Mouse (Mus musculus) forebrain, embryonic 12.5 days (tissue): Measurements from ENCODE around the gene Rgs8. TPM values are rescaled to one million over a fixed set of nuclear protein-coding genes. Genes with fewer than 3 reads are reported as not detected.
A peak's percentile ranks its signal among the peaks of the same experiment; 100 is the strongest.

Experiments used
- ATAC-seq: fragments of 200-750 bp; cut with Nextera tagmentation; 2 replicates; pipeline ENCODE4 v1.8.0; 2017; ENCODE audit warnings: moderate TSS enrichment; ENCODE audit not compliant: low FRiP score
- H3K27ac ChIP-seq: fragments of 300-500 bp; sonication (generic); 2 replicates; pipeline ENCODE4 v1.5.1; 2016; ENCODE audit warnings: mild to moderate bottlenecking
- H3K27me3 ChIP-seq: fragments of 300-500 bp; sonication (generic); 2 replicates; pipeline ENCODE4 v1.6.1; 2016; ENCODE audit warnings: mild to moderate bottlenecking
- H3K36me3 ChIP-seq: fragments of 300-500 bp; sonication (generic); replicated peaks from 2 replicates; pipeline ENCODE4 v1.6.1; 2016; ENCODE audit warnings: mild to moderate bottlenecking
- H3K4me1 ChIP-seq: fragments of 300-500 bp; sonication (generic); 2 replicates; pipeline ENCODE4 v1.6.1; 2016
- H3K4me2 ChIP-seq: fragments of 300-500 bp; sonication (generic); 2 replicates; pipeline ENCODE4 v1.6.1; 2016; ENCODE audit warnings: mild to moderate bottlenecking, moderate library complexity
- H3K4me3 ChIP-seq: fragments of 300-500 bp; sonication (generic); replicated peaks from 2 replicates; pipeline ENCODE4 v1.5.1; 2016; ENCODE audit warnings: mild to moderate bottlenecking
- H3K9ac ChIP-seq: fragments of 300-500 bp; sonication (generic); 2 replicates; pipeline ENCODE4 v1.6.1; 2016; ENCODE audit warnings: mild to moderate bottlenecking
- H3K9me3 ChIP-seq: fragments of 300-500 bp; sonication (generic); 2 replicates; pipeline ENCODE4 v1.6.1; 2016
- WGBS: fragments of 180-500 bp; shearing (Covaris S2); methylation state at CpG from one replicate; pipeline ENCODE4 v1.1.7; 2016; 5-methylcytosine and 5-hydroxymethylcytosine counted together
- polyA plus RNA-seq: library from polyadenylated mRNA; unstranded; fragments of >200 nt; fragmentation: Nextera tagmentation; extraction: Ambion mirVana; gene quantifications from 2 replicates; pipeline ENCODE4 v1.2.1, GENCODE M21; 2016

Gene Rgs8
- polyA plus RNA-seq, 1 experiment from 2014 or later: 24.3 TPM

DNA sequence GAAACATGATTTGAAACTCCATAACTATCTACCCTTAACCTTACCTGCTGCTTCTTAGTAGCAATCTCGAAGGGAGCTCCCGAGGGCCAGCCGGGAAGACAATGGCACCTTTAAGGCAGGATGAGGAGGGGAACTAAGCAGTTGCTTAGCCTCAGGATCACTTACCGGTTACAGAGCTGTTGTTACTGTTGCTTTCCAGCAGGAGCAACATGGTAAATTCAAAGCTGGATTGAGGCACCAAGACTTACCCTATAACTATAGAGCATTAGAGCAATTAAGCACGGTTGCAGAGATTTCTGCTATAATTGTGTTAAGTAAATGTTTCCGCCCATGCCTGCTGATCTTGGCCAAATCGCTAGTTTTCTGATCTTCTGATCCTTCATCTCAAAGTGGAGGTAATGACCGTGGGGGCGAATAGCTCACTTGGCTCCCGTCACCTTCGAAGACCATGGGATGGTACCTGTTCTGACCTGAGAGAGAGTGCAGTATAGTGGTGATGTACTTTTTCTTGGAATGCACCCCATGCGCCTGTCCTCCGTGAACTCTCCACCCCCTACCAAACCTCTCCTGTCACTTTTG, 86.7 kb downstream of the Rgs8 start:
- Histone ChIP-seq H3K27ac (no peak overlapping the region), H3K4me3 (peak overlapping the region; percentile 50), H3K9ac (peak overlapping the region; percentile 60; the same call in 1 of the 2 replicates), H3K4me2 (peak overlapping the region; percentile 74), H3K9me3 (no peaks in the 10 kb centered on the region), H3K27me3 (peaks cover 35% of the 10 kb centered on the region), H3K4me1 (peaks cover 64% of the 10 kb centered on the region), H3K36me3 (peaks cover 16% of the 10 kb centered on the region)
- WGBS: 19% methylated on average over 13 of the region's 13 CpGs
- 0 out of 2 replicates have a peak, but pooled peaks have one; percentile 25 for ATAC-seq

DNA sequence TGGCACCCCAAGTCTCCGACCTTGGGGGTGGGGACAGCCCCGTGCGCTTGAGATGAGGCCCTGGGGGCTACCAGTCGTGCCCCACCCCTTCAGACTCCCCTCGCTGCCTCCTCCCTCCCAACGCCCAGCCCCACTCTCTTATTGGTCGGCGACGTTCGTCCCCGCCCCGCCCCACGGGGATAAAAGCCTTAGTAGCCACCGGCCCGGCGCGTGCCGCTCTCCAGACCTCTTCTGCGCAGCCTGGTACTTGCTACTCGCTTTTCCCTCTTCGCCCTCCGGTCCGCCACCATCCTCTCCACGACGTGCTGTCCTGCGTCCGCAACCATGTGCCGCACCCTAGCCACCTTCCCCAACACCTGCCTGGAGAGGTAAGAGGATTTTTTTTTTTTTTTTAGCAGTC, 87.3 kb downstream of the Rgs8 start, which contains the start of gene Rgs16:
Gene Rgs16 (plus strand): TSS at position 205 of the 400 bp plus-strand sequence.
- H3K27ac ChIP-seq: no peak within 1 kb of the TSS
- H3K4me1 ChIP-seq: peaks cover 71% of the 10 kb centered on the region
- under 1% methylated on average over 21 of the region's 28 CpGs for WGBS
- no peaks in the 10 kb centered on the region for H3K9me3 ChIP-seq
- H3K9ac ChIP-seq: peak within 1 kb of the TSS; percentile 60
- peak within 1 kb of the TSS; percentile 74 for H3K4me2 ChIP-seq
- ATAC-seq: peak; percentile 81
- H3K27me3 ChIP-seq: peaks cover 35% of the 10 kb centered on the region
- H3K4me3 ChIP-seq: peak within 1 kb of the TSS; percentile 50
- peaks cover 18% of the 10 kb centered on the region for H3K36me3 ChIP-seq

- peak overlapping the region; percentile 50 for H3K4me3 ChIP-seq
- peak overlapping the region; percentile 74 for H3K4me2 ChIP-seq
- no peaks in the 10 kb centered on the region for H3K9me3 ChIP-seq
- peaks cover 35% of the 10 kb centered on the region for H3K27me3 ChIP-seq
- 18% methylated on average over 12 of the region's 12 CpGs for WGBS
- peak overlapping the region; percentile 60 for H3K9ac ChIP-seq
- ATAC-seq: no peak
- peaks cover 18% of the 10 kb centered on the region for H3K36me3 ChIP-seq
- H3K4me1 ChIP-seq: peaks cover 71% of the 10 kb centered on the region
- H3K27ac ChIP-seq: no peak overlapping the region
Observed at GRCm38 (mm10) chr1:153740775-153741400, 88.1 kb downstream of the Rgs8 start.

DNA sequence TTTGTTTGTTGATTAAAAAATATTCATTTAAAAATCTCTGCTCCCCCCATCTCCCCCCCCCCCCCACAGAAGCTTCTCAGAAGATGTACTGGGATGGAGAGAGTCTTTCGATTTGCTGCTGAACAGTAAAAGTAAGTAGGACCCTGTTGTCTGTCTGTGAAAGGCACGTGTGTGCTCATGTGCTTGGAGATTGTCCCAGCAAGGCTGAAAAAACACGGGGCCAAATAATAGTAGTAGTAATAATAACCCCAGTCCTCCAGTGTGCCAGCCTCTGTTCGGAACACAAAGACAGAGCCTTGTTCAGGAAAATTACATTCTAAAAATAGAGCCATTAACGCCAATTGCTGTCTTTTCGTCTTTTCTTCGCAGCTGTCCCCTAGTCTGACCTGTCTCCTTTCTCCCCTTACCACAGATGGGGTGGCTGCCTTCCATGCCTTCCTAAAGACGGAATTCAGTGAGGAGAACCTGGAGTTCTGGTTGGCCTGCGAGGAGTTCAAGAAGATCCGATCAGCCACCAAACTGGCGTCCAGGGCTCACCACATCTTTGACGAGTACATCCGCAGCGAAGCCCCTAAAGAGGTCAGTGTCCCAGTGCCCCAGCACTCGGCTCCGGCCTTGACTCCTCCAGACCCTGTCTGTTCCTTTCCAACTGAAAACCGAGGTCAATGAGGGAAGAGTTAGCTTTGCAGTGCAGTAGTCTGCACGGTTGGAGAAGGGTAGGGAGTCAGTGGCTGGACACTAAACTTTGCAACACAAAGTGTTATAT, 88.9 kb downstream of the Rgs8 start:
- peaks cover 76% of the 10 kb centered on the region for H3K4me1 ChIP-seq
- WGBS: 56% methylated on average over 18 of the region's 18 CpGs
- H3K27ac ChIP-seq: peak overlapping the region; percentile 54; the same call in 1 of the 2 replicates

DNA sequence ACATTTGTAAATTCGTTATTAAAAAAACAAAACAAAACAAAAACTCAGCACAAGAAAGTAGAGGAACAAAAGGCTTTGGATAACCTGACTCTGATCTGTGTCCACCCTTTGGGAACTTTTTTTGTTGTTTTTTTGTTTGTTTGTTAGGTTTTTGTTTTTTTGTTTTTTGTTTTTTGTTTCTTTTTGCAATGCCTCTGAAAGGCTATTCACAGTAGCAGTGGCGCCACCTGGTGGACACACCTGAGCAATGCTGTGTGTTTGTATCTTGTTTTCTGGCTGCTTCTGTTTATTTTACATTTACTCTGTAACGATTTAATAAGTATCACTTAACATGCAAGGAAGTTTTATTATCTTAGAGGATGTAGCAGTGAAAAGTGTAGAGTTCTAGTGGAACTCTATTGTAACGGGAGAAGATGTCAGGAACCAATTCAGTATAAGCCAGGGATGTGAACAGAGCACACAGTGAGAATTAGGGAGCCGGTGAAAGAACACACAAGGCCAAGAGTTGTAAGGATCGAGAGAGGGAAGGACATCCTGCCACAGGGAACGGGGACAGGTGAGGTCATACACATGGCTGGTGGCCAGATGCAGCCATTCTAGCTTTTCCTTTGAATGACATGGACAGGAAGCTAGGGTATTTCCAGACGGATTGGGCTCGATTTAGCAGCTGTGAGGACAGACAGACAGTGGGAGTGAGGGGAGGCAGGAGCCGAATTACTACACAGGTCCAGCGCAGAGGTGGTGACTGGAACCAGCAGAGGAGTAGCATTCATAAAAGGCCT, 89.7 kb downstream of the Rgs8 start:
- H3K27ac ChIP-seq: no peak overlapping the region
- peak overlapping the region; percentile 50 for H3K4me3 ChIP-seq
- H3K9me3 ChIP-seq: no peaks in the 10 kb centered on the region
- H3K9ac ChIP-seq: peak overlapping the region; percentile 36; the same call in 1 of the 2 replicates
- H3K4me2 ChIP-seq: peak overlapping the region; percentile 74
- H3K36me3 ChIP-seq: peaks cover 18% of the 10 kb centered on the region
- peaks cover 34% of the 10 kb centered on the region for H3K27me3 ChIP-seq
- no peak for ATAC-seq
- 70% methylated on average over 11 of the region's 11 CpGs for WGBS
- peaks cover 67% of the 10 kb centered on the region for H3K4me1 ChIP-seq

More for the DNA sequence above, 88.9 kb downstream of the Rgs8 start:
- Histone ChIP-seq H3K36me3 (peaks cover 18% of the 10 kb centered on the region), H3K4me3 (peak overlapping the region; percentile 50), H3K9me3 (no peaks in the 10 kb centered on the region), H3K9ac (peak overlapping the region; percentile 60; the same call in 1 of the 2 replicates), H3K4me2 (peak overlapping the region; percentile 74), H3K27me3 (peaks cover 35% of the 10 kb centered on the region)
- 0 out of 2 replicates have a peak, but pooled peaks have one; percentile 5 for ATAC-seq

DNA sequence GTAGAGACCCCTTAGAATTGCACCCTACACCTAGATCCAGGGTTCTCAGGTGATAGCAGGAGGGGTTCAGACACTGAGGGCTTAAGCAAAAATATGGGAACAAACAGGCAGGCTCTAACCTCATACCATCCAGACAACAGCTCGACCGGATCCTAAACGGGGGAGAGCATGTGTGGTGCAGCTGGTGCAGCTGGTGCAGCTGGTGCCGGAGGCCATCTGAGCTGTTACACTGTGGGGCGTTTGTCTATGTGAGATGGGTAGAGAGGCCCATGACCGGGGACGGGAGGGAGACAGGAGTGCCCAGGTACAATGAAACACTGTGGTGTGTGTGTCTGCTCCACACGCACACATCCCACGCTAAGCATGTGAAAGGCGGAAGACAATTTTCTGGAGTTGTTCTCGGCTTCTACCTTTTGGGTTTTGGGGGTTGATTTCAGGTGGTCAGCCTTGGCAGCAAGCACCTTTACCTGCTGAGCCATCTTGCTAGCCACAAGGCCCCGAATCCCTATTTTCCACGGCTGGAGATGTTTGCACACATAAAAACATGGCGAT, 93.4 kb downstream of the Rgs8 start:
- 71% methylated on average over 14 of the region's 14 CpGs for WGBS
- peaks cover 68% of the 10 kb centered on the region for H3K4me1 ChIP-seq
- peak overlapping the region; percentile 33; the same call in 1 of the 2 replicates for H3K27ac ChIP-seq

GRCm38 (mm10) chr1:153746728-153747127, 93.9 kb downstream of the Rgs8 start:
- Histone ChIP-seq H3K27me3 (no peaks in the 10 kb centered on the region), H3K27ac (no peak overlapping the region), H3K9ac (no peak overlapping the region), H3K9me3 (no peaks in the 10 kb centered on the region), H3K4me1 (peaks cover 64% of the 10 kb centered on the region), H3K36me3 (peaks cover 18% of the 10 kb centered on the region), H3K4me3 (no peak overlapping the region), H3K4me2 (no peak overlapping the region)
- WGBS: 2% methylated on average over 12 of the region's 12 CpGs
- ATAC-seq: 0 out of 2 replicates have a peak, but pooled peaks have one; percentile 5

More for the DNA sequence above, 93.4 kb downstream of the Rgs8 start:
- Histone ChIP-seq H3K9ac (no peak overlapping the region), H3K4me2 (no peak overlapping the region), H3K9me3 (no peaks in the 10 kb centered on the region), H3K4me3 (no peak overlapping the region), H3K27me3 (peaks cover 4% of the 10 kb centered on the region; the same call in 1 of the 2 replicates), H3K36me3 (peaks cover 18% of the 10 kb centered on the region)
- ATAC-seq: peak; percentile 42

DNA sequence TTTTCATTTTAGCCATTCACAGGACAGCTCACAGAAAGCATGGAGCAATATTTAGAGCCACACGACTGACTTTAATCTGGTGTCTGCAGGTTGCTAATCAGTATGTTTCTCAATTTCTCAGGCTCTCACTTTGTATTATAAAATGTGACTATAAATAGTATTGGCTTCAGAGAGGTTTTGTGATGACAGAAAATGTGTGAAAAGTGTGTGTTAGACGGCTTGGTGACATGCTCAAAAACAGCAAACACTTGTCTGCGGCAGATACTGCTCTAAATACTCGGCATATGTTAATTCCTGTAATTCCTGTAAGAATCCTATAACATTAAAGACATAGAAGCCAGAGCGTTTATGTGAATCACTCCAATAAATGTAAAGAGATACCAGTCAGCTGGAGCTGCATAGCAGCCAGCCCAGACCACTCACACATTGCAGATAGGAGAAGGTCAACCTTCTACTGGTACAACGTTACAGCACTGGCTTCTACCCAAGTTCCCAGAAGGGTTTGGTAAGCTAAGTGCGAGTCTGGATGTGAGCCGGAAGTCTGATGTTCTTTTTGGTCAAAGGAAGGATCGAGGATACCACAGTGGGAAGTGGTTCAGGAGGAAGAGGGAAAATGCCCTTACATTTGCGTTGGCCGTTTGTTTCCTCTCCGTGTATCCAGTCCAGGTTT, 95.2 kb downstream of the Rgs8 start:
- Histone ChIP-seq H3K27ac (no peak overlapping the region), H3K4me2 (no peak overlapping the region), H3K9ac (no peak overlapping the region), H3K27me3 (no peaks in the 10 kb centered on the region), H3K36me3 (peaks cover 16% of the 10 kb centered on the region), H3K4me3 (no peak overlapping the region), H3K4me1 (peaks cover 65% of the 10 kb centered on the region), H3K9me3 (no peaks in the 10 kb centered on the region)
- ATAC-seq: no peak
- WGBS: 79% methylated on average over 12 of the region's 12 CpGs

GRCm38 (mm10) chr1:153748549-153748948, 95.7 kb downstream of the Rgs8 start:
- Histone ChIP-seq H3K9ac (peak overlapping the region; percentile 70; the same call in 1 of the 2 replicates), H3K4me3 (no peak overlapping the region), H3K27ac (no peak overlapping the region), H3K9me3 (no peaks in the 10 kb centered on the region), H3K27me3 (no peaks in the 10 kb centered on the region), H3K4me1 (peaks cover 59% of the 10 kb centered on the region), H3K36me3 (peaks cover 11% of the 10 kb centered on the region), H3K4me2 (peak overlapping the region; percentile 54; the same call in 1 of the 2 replicates)
- 6% methylated on average over 1 of the region's 1 CpGs for WGBS
- peak; percentile 21; the same call in 1 of the 2 replicates for ATAC-seq

DNA sequence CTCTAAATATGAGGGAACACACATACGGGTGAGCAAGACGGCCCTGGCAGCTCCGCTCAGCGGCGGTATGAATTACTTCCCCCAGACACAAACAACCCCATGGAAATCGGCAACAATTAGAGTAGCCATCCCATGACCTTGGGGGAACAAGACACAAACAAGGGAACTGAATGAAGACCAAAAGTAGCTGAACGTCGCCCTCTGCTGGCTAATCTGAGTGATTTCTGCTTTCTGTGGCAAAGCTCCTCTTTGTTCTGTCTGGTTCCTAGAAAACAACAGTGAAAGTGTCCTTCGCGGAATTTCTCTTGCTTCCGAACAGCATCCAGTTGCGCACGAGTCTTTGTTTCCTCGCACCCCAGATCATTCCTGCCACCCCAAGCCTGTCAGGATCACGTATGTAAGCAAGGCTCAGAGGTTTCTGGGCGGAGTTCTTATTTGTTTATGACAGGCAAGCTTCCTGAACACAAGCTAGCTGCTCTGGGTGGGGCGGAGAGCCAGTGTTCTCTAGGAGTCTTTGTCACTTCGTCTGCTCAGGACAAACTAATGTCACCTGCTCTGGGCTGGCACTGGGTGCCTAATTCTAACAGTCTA, 96.5 kb downstream of the Rgs8 start, which contains the start of gene Rnasel:
Gene Rnasel (plus strand): TSS at position 216 of the 591 bp plus-strand sequence.
- Histone ChIP-seq H3K4me3 (peak within 1 kb of the TSS; percentile 40), H3K4me1 (peaks cover 52% of the 10 kb centered on the region), H3K27me3 (no peaks in the 10 kb centered on the region), H3K4me2 (peak within 1 kb of the TSS; percentile 54), H3K9ac (peak within 1 kb of the TSS; percentile 70), H3K27ac (peak within 1 kb of the TSS; percentile 77), H3K36me3 (peaks cover 5% of the 10 kb centered on the region; the same call in 1 of the 2 replicates), H3K9me3 (no peaks in the 10 kb centered on the region)
- WGBS: 2% methylated on average over 18 of the region's 18 CpGs
- peak; percentile 74 for ATAC-seq
